Mouse (Mus musculus): ENCODE measurements around the gene Gm10295.
A peak's percentile ranks its signal among the peaks of the same experiment; 100 is the strongest.

The Gm10295 gene

DNA sequence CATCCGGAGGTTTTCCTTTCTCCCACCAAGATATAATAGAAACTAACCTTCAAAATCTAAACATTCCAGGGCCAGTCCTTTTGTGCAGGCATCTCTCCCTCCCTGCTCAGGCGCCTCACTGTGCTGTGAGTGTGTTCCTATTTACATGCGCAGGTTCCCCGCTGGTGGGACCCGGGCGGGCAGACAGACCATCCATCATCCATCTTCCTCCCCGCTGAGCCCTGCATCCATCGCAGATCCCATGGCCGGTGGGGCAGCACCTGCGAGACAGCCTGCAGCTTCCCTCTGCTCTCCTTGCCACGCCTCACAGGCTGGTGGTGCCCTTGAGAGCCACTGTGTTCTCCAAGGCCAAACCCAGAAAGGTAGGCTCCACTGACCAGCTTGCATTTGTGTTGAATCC is at the start of gene Gm10295:
Gene Gm10295 (minus strand): TSS at position 122 of the 400 bp plus-strand sequence.
- DNase-seq (ENCODE audit: low spot score in 2 of 2), result no peak

DNA sequence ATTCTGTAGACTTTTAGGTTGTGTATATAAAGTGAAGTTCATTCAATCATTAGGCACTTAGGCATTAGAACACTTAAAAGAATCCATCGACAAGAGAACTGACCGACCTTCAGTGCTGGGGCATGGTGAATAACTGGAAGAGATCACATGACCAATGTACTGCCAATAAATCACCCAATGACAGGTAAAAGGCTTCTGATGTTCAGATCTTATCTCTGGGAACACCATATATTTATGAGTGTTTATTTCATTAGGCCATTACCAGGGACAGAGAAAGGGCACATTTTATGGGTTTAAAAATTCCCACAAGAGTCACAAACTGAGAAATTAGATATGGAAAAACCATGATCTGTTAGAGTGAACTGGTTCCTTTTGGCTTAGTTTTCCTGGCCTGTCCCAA is 49.7 kb upstream of the Gm10295 start:
- no peak for DNase-seq (ENCODE audit: low spot score in 2 of 2)

DNA sequence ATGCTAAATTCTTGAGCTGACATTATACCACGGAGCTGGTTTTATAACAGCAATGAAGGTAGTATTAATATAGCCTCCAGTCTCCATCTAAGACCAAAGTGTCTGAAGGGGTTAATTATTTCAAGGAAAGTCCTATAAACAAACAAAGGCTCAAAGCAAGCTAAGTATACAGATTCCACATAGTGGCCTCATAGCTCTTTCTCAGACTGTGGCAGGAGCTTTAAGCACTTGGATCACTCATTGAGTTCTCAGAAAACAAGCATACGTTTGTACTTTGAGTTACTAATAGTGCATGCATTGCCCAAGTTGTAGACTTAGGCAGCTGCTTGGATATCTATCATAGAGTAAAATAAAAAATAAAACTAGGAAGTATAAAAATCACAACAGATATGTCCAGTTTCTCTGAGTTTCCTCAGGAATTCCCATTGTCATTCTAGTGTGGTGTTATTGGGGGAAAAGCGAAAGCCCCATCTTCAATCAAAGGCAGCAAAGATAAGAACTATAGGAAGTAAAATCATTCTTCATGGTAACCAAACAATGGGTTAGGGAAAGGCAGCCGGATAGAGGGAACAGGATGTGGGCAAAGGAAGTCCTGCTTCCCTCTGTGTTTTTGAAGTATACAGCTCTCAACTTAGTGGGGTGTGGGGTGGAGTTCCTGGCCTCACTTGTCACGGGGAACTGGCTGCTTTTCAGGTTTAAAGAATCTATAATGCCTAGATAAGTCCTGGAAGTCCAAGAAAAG is 48.8 kb upstream of the Gm10295 start:
- DNase-seq (ENCODE audit: low spot score in 2 of 2), result no peak

DNA sequence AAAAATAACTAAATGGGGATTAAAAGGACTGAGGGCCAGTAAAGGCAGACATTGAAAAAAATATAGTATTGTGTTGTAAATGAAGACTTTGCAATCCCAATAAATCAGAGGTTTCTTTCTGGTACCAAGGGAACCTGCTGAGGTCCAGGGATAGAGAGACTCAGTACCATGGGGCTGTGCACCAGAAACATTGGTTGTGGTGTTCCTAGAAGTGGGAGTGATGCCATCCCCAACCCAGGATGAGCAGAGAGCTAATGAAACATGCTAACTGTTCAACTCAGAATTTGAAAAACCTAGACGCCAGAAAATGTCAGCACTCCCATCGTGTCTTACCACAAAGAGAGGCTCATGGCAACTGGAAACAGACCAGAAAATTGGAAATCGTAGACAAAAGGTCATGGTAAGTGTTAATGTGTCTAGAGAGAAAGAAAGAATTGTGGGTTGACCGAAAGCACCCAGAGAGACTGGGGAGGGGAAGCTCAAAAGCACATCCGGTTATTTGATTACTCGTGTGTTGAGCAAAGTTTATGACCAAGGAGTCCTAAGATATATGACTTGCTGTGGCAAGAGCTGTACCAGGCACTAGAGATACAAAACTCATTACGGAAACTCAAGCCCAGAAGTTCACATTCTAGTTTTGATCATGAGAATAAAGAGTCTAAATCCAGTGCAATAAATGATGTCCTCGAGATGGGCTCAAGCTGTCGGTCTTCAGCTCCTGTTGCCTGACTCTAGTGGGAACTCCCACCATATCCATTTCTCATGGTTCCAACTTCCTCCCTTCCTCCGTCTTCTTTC is 47.9 kb upstream of the Gm10295 start:
- DNase-seq (ENCODE audit: low spot score in 2 of 2), result no peak

DNA sequence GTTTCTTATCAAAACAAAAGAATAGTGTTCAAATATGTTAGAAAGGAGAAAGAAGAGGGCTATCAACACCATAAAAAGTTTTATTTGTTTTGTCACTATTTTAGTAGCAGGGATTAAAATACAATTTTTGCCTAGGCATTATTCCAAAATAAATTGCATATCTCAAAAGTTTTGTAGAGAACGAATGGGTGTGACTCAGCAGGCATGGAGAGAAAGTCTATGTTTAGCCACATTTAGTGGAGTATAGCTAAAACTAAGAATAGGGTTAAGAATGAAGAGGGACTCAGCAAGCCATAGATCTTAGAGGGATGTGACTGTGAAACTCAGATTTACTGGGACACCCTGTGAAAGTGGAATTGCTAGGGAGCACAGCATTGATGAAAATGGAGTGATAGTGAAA is 47.1 kb upstream of the Gm10295 start:
- DNase-seq (ENCODE audit: low spot score in 2 of 2), result no peak

DNA sequence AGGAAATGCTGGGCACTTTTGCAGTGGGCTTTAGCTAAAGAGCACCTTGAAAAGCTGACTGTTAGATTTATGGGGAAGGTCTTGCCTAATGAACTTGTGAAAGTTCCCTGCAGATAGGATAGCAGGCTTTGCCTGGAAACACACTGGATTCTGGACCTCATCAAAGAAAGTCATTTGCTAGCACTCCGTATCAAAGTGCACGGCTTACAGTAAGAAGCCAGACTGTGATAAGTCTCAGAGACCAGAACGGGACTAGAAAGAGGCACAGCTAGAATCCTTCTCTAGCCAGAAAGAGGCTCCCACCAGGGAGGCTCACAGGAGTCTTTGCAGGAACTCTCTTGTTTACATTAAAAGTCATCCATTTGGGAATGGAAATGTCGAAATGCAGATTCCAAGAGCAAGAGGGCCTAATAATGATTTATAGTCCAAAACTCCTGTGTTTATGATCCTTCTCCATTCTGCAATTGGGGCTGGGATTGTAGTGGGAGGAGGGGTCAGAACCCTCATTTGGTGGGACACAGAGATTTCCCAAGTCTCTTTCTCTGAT is 41.6 kb upstream of the Gm10295 start:
- no peak for DNase-seq (ENCODE audit: low spot score in 2 of 2)

DNA sequence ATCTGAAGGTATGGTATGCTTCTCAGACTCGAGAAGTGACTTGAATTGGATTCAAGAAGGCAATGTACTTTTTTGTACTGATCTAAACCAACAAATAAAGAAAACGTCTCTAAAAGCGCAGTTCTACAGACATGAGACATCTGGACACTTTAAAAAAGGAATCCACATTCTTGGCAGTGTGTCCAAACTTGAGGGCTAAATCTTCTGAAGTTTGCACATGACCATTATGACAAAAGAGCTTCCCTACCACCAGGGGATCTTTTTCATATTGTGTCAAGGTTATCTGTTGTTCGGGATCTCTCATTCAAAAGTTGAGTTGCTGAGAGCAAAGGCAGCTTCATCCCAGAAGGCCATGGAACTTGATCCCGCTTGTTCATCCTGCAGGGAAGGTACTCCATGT is 40.0 kb upstream of the Gm10295 start:
- no peak for DNase-seq (ENCODE audit: low spot score in 2 of 2)

DNA sequence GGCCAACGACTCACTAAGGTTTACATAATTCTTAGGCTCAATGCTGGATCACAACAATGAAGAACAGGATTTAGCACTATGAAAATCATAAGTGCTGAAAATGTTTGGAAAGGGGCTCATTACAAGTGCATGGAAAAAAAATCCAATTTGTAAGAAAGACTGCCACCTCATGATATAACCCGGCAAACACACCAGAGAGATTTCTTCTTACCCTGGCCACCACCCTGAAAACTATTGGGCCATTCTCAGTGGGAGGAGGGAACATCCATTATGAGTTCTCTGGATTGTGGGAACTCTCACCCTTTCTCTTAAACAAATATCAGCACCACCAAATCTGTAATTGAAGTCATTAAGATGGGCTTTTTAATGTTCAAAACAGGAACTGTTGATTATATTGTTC is 39.0 kb upstream of the Gm10295 start:
- DNase-seq (ENCODE audit: low spot score in 2 of 2), result no peak

DNA sequence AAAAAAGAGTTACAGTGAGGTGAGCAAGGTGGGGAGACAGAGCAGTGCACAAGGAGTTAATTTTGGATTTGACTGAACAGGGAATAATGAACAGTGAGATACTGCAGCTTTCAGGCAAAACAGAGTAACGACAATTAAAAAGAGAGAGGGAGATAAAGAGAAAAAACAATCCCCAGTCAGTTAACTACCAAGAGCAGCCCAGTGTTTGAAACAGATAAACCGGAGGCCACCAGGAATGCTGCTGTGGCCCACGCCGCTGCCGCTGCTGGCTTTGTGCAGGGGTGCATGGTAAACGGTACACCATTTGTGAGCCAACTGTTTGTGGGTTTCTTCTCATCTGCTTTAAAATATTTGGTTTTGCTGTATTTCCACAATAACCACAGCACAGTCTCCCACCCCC is 34.8 kb upstream of the Gm10295 start:
- no peak for DNase-seq (ENCODE audit: low spot score in 2 of 2)

DNA sequence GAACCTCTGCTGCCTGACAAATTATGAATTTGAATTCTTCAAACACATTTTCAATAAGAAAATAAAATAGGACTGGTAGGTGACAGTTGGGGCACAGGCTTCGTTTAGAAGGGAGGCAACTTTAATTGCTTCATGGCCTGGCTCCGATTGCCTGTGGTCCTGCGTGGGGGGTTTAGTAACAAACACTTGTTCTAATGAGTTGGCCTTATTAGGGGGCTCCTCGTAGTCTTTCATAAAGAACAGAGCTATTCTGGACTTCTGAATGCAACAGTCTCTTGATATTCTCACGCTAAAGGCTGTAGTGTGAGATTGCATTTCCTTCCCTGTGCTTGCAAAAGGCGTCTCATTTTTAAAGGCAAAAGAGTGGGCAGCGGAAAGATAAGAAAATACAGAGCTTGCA is 33.6 kb upstream of the Gm10295 start:
- no peak for DNase-seq (ENCODE audit: low spot score in 2 of 2)

DNA sequence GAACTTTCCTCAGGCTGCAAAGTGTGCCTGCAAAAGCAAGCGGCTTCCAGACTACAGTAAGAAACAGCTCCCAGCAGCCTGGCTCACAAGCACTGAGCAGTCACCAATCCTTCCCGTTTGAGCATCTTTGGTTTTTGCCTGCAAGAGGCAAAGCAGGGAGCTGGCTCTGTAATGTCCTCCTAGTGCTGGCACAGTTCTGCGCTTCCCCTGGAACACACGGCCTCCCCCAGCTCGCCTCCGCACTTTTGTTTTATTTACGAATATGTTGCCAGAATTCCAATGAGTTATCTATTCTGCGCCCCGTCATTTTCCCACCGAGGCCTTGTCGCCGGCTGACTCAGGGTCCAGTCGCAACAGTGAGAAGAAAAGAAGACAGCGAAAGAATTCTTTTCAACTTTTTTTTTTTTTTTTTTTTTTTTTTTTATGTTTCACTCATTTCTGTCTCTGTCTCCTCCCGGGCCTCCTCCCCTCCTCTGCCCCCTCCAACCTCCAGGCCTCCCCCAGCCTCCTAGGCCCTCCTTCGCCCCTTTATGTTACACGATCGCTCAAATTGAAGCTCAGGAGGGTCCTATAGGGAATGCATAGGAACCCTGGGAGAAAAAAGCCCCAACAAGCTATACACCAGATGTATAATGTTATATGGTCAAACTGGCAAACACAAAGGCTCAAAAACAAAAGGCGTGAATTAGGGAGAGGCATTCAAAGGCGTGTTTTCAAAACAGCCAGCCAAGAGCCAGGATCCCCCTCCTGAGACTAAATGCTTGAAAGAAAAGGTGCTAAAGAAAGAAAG is 32.3 kb upstream of the Gm10295 start:
- peak in 1 of 2 experiments; percentile 33 for DNase-seq (ENCODE audit: low spot score in 2 of 2)

DNA sequence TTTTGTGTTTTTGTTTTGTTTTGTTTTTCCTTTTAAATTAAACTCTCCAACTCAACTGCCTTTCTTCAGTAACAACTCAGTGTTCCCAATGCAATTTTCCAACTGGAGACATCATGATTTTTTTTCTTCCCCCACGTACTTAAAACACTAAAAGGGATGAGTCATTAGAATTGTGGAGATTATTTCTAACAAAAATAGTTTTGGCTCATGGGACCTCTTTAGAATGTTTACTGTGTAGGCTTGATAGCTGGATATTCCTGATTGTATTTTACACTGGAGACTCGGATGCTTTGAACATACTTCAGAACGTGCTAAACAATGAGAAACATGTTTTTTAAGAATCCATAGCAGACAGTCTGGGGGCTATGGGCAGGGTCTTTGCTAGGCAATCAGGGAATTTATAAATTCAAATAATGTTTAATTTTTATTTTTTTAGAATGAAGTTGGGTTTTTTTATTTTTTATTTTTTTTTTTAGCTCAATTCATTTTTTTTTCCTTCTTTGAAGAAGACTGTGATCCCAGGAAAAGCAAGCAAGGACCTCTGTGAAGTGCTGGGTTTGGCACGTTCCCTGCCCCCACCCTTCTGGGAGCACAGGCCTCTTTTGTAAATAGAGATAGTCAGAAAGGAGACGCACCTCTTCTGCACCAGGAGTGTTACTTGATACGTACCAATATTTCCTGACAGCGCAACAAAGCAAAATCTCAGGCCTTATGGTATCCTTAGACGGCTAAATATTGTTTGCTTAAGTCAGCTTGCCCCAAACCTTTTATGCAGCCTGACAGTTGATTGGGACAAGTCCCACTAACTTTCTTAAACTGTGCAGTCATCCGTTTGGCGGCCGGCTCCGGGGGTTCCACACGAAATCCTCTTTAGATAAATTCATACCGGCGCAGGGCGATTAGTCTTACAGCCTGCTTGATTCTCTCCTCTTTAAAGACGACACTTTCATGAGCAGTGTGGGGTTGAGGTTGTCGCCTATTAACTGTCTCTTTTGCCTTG is 28.8 kb upstream of the Gm10295 start:
- DNase-seq (ENCODE audit: low spot score in 2 of 2), result no peak

DNA sequence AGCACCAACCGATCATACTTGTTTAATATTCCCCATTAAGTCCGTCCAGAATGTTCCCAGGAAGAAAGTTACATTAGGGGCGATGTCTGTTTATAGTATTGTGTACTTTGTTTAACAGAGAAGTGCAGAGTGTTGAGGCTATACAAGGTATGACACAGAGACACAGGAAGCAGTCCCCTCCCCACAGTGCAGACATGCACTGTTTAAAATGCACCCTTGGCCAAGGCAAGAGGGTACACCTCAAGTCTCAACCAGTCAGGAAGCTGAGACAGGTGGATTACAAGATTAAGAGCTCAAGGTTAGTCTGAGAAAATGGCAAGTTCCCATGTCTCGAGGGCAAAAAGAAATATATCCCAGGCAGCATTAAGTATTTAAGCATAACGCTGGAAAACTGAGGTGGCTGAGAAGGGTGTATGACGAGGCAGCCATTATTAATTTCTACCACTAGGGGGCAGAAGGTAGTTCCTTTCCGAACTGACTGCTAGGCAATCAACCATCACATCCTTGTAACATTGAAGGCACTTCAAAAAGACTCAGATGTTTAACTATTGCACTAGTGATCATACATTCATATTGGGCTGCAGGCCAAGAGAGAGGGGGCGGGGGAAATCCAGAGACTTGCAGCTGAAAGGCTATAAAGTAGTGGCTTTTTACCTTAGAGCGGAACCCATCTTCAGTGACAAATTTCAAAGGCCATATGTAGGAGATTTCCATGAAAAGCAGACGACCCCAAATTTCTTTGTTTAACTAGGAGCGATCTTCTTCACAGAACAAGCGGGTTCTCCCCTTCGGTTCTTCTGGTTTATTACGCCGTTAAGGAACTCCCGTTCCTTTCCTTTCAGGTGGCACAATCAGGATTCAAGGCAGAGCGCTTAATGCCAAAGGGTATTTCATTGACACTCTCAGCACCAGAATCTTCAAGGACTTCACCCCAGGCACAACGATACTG is 27.8 kb upstream of the Gm10295 start:
- DNase-seq (ENCODE audit: low spot score in 2 of 2), result no peak

DNA sequence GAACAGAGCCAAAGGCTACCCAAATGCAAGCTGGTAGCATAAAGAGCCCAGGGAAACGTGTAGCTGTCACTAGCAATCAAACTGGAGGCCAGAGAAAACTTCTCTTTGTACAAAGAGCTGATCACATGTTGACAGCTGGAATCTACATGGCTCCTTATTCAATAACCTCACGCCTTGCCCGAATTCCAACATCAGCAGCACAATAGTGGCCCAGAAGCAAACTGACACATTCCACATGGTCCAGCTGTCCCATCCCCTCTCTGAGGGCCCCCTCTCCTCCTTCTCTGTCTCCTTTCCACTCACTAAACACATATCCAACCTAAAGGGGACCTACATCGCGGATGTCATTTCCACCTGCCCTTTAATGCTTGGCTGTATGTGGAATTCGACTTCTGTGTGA is 26.7 kb upstream of the Gm10295 start:
- no peak for DNase-seq (ENCODE audit: low spot score in 2 of 2)

DNA sequence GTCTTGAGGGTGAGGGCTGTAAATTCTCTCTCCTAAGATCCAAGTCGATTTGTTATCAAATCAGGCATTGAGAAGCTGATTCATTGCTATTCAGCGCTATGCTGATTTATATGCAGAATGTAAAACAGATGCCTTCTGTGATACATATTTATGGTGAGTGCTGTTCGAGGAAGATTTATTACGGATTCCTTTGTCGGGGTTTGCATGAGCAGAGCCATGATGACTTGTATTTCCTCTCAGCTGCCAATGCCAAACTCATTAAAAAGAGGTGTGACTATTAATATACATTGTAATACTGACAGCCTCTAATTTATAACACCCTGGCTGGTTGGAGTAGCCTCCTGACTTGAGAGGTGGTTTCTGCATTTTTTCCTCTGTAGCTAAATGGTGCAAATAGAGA is 22.8 kb upstream of the Gm10295 start:
- DNase-seq (ENCODE audit: low spot score in 2 of 2), result no peak

DNA sequence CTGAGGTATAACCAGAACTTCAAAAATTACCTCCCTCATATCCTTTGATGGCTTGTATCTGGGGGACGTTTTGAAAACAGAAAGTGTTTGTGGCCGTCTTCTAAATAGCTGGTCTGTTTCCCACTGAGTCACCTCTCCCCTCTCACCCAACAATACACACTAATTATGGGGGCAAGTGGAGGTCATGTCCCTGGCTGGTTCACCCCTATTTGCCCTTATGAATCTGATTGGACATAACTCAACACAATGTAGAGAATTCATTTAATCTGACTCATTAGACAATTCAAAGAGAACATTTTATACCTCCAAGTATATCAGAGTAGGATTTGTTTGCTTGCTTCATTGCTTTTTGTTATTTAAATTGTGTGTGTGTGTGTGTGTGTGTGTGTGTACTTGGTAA is 20.6 kb upstream of the Gm10295 start:
- DNase-seq (ENCODE audit: low spot score in 2 of 2), result no peak

DNA sequence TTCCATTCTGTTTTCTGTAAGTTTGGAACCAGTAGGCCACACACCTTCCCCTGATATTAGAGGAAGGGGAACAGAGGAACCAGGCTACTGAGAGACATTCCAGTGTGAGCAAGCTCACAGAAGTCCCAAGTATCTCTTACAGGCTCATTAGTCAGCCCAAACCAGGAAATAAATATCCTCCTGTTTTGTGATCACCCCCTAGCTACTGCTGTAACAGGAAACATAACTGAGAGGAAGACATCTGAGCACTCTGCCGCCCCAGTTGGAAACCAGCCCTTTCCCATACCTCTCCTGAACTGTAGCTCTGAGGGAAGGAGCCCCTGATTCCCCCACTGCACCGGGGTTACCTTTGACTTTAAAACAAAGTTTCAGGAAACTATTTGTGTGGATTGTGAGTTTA is 19.5 kb upstream of the Gm10295 start:
- no peak for DNase-seq (ENCODE audit: low spot score in 2 of 2)

DNA sequence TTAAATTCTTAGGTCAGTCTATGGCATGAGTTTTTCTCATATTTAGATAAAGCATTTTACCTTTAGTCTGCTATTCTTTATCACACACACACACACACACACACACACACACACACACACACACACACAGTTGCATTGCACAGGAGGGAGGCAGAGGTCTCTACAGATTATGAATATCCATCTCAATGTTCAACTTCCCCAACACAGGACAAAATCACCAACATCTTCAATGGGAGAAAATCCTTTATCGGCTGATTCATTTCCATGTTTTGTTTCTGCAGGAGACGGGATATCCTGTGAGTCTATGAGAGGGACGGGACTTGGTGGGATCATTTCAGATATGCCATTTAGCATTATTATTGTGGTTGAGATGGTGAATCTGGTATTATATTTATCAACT is 18.8 kb upstream of the Gm10295 start:
- DNase-seq (ENCODE audit: low spot score in 2 of 2), result no peak

DNA sequence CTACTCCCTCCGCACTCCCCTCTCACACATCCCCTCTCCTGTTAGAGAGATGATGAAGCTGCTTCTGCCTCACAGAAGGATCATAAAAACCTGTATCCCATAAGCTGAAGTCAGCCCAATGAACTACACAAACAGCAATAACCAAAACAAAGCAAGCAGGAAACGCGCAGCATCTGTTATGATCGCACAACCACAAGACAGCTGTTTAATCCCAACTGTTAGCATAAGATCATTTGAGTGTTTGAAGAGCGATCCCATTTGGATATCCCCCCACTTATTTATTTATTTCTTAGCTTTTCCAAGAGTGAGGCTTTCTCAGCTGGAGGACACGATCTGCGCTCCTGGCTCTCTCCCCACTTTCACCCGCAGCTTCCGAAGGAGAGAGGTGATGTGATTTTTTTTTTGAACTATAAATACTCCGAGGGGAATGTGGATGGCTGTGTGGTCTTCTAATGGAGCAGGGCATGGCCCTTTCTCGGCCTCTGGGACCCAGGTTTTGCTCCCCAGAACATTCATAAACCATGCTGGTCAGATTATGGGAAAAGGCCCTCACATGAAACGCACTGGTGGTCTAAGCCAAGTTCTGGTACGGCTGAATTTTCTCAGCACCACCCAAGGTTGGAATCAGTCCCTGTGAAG is 17.4 kb upstream of the Gm10295 start:
- DNase-seq (ENCODE audit: low spot score in 2 of 2), result no peak
